ENCODE assay signal across 13 mouse cellular contexts in genomic region chr11:33748754-33749153, GRCm38 (mm10).
"Had no signal": no experiment of that assay in that cellular context is flagged by ENCODE, and none has a peak within 500 bp of the region (broad histone marks: within the 10 kb centered on the region; RNA-seq: fewer than 3 reads in every experiment).

No protein-coding gene starts in this region.

- H3K27me3 ChIP-seq: midbrain, embryonic 12.5 days; neural tube, embryonic 13.5 days had no signal

- H3K9me3 ChIP-seq: midbrain, embryonic 10.5 days; midbrain, embryonic 12.5 days; neural tube, embryonic 13.5 days had no signal

- DNase-seq: lung, adult 18-20 months; lung, embryonic 14.5 days; lung, postnatal 10 days; midbrain, embryonic 14.5 days; right cerebral cortex, postnatal 25 days; right cerebral cortex, postnatal 4 days; spleen, adult 18-20 months; thymus, adult 18-20 months; thymus, postnatal 36 days had no signal

- H3K27ac ChIP-seq: midbrain, embryonic 10.5 days; midbrain, embryonic 12.5 days; neural tube, embryonic 13.5 days had no signal

- H3K36me3 ChIP-seq: midbrain, embryonic 10.5 days; midbrain, embryonic 12.5 days; neural tube, embryonic 13.5 days had no signal

- H3K4me3 ChIP-seq: midbrain, embryonic 10.5 days; midbrain, embryonic 12.5 days; neural tube, embryonic 13.5 days had no signal

- H3K9ac ChIP-seq: lung, embryonic 14.5 days; midbrain, embryonic 12.5 days; neural tube, embryonic 13.5 days had no signal

- ATAC-seq: midbrain, embryonic 16.5 days had no signal

- H3K4me2 ChIP-seq: lung, embryonic 14.5 days; midbrain, embryonic 12.5 days; neural tube, embryonic 13.5 days had no signal
